ENCODE assay signal across 11 mouse cellular contexts in the genomic region with DNA sequence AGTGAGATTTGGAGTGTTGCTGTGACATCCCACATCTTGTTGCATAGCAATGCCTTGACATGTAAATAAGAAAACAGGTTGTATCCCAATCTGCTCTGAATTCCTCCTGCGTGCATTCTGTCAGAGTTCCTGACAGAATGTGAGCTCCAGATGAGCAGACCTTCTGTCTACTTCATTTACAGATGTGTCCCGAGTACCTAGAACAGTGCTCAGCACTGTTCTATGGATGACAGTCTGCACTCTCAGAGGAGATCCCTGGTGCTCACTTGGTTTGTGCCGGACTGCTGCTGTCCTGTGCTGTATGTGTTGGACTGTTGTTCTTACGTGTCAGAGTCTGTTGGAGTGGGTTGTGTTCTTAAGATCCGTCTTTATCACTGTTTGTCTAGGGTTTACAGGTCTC.
DNase-seq lines count a peak whose midpoint lies in the region; ATAC-seq lines count a peak whose summit lies in the region.
"Had no signal": no experiment of that assay in that cellular context is flagged by ENCODE, and none has a peak within 500 bp of the region (broad histone marks: within the 10 kb centered on the region; RNA-seq: fewer than 3 reads in every experiment).

No protein-coding gene starts in this region.

- no peak overlapping the region for H3K27ac ChIP-seq in kidney, embryonic 14.5 days (ENCODE audit: low read depth, low read length)
- H3K27ac ChIP-seq in embryonic facial prominence, embryonic 10.5 days (replicated peaks), result peak overlapping the region; percentile 15
- peak overlapping the region; percentile 45; the same call in 1 of the 2 replicates for H3K27ac ChIP-seq in embryonic facial prominence, embryonic 14.5 days (replicated peaks; ENCODE audit: low read depth, low read length)
- 0 out of 2 replicates have a peak overlapping the region, but pooled peaks have one; percentile 13 for H3K27ac ChIP-seq in midbrain, embryonic 10.5 days (replicated peaks)
- H3K27ac ChIP-seq: neural tube, embryonic 13.5 days had no signal

- no peaks in the 10 kb centered on the region for H3K9me3 ChIP-seq in kidney, embryonic 14.5 days (ENCODE audit: control insufficient read depth, low read length)
- no peaks in the 10 kb centered on the region for H3K9me3 ChIP-seq in embryonic facial prominence, embryonic 10.5 days
- no peaks in the 10 kb centered on the region for H3K9me3 ChIP-seq in embryonic facial prominence, embryonic 14.5 days (ENCODE audit: control insufficient read depth, low read length)
- H3K9me3 ChIP-seq in midbrain, embryonic 10.5 days (replicated peaks), result no peaks in the 10 kb centered on the region
- H3K9me3 ChIP-seq: neural tube, embryonic 13.5 days had no signal

- no peaks in the 10 kb centered on the region for H3K36me3 ChIP-seq in kidney, embryonic 14.5 days (ENCODE audit: control insufficient read depth, insufficient read depth, low read length)
- no peaks in the 10 kb centered on the region for H3K36me3 ChIP-seq in embryonic facial prominence, embryonic 10.5 days (replicated peaks)
- no peaks in the 10 kb centered on the region for H3K36me3 ChIP-seq in embryonic facial prominence, embryonic 14.5 days (ENCODE audit: control insufficient read depth, insufficient read depth, low read length)
- no peaks in the 10 kb centered on the region for H3K36me3 ChIP-seq in midbrain, embryonic 10.5 days
- H3K36me3 ChIP-seq: neural tube, embryonic 13.5 days had no signal

- ATAC-seq in kidney, embryonic 14.5 days (ENCODE audit: low FRiP score, low TSS enrichment), result peak; percentile 6; the same call in 1 of the 2 replicates
- ATAC-seq in embryonic facial prominence, embryonic 14.5 days (ENCODE audit: low read depth), result no peak; the same call in 1 of the 2 replicates

- H3K4me3 ChIP-seq in kidney, embryonic 14.5 days (ENCODE audit: low read length), result no peak overlapping the region
- H3K4me3 ChIP-seq in embryonic facial prominence, embryonic 10.5 days, result no peak overlapping the region
- no peak overlapping the region for H3K4me3 ChIP-seq in embryonic facial prominence, embryonic 14.5 days (ENCODE audit: low read depth, low read length)
- H3K4me3 ChIP-seq in midbrain, embryonic 10.5 days, result no peak overlapping the region
- H3K4me3 ChIP-seq: neural tube, embryonic 13.5 days had no signal

- DNase-seq in kidney, postnatal 10 days, result no peak
- no peak for DNase-seq in embryonic facial prominence, embryonic 10.5 days (ENCODE audit: low spot score)
- DNase-seq in embryonic facial prominence, embryonic 14.5 days (ENCODE audit: low spot score), result no peak
- no peak for DNase-seq in midbrain, embryonic 10.5 days (ENCODE audit: low spot score)
- no peak for DNase-seq in right cerebral cortex, adult 18-20 months
- no peak for DNase-seq in urinary bladder, postnatal 10 days (ENCODE audit: low spot score)
- DNase-seq: kidney, postnatal 14 days; right cerebral cortex, postnatal 25 days; thymus, adult 18-20 months had no signal

- H3K4me2 ChIP-seq in kidney, embryonic 14.5 days (replicated peaks; ENCODE audit: low read depth, low read length), result no peak overlapping the region; the same call in 1 of the 2 replicates
- no peak overlapping the region for H3K4me2 ChIP-seq in embryonic facial prominence, embryonic 14.5 days (ENCODE audit: low read depth, low read length)
- H3K4me2 ChIP-seq: neural tube, embryonic 13.5 days had no signal

- no peak overlapping the region for H3K9ac ChIP-seq in kidney, embryonic 14.5 days (ENCODE audit: low read depth, low read length)
- H3K9ac ChIP-seq in embryonic facial prominence, embryonic 14.5 days (ENCODE audit: low read depth, low read length), result no peak overlapping the region
- H3K9ac ChIP-seq: neural tube, embryonic 13.5 days had no signal

- peaks cover 4% of the 10 kb centered on the region; the same call in 1 of the 2 replicates for H3K4me1 ChIP-seq in kidney, embryonic 14.5 days (ENCODE audit: control insufficient read depth, insufficient read depth, low read length)
- peaks cover 16% of the 10 kb centered on the region for H3K4me1 ChIP-seq in embryonic facial prominence, embryonic 10.5 days
- H3K4me1 ChIP-seq in embryonic facial prominence, embryonic 14.5 days (ENCODE audit: control insufficient read depth, insufficient read depth, low read length), result peaks cover 17% of the 10 kb centered on the region
- H3K4me1 ChIP-seq in midbrain, embryonic 10.5 days, result peaks cover 11% of the 10 kb centered on the region
- H3K4me1 ChIP-seq: neural tube, embryonic 13.5 days had no signal

- H3K27me3 ChIP-seq in kidney, embryonic 14.5 days (ENCODE audit: control insufficient read depth, insufficient read depth, low read length), result no peaks in the 10 kb centered on the region
- H3K27me3 ChIP-seq in embryonic facial prominence, embryonic 10.5 days (replicated peaks; ENCODE audit: low read depth, poor library complexity, severe bottlenecking), result no peaks in the 10 kb centered on the region
- H3K27me3 ChIP-seq in embryonic facial prominence, embryonic 14.5 days (replicated peaks; ENCODE audit: control insufficient read depth, insufficient read depth, low read length), result no peaks in the 10 kb centered on the region
- H3K27me3 ChIP-seq in midbrain, embryonic 10.5 days (ENCODE audit: low read depth, poor library complexity, severe bottlenecking), result no peaks in the 10 kb centered on the region
- H3K27me3 ChIP-seq: neural tube, embryonic 13.5 days had no signal

- 39% methylated on average over 5 of the region's 5 CpGs for WGBS in kidney, embryonic 14.5 days
- WGBS in embryonic facial prominence, embryonic 10.5 days, result 44% methylated on average over 5 of the region's 5 CpGs
- 28% methylated on average over 5 of the region's 5 CpGs for WGBS in embryonic facial prominence, embryonic 14.5 days
- 62% methylated on average over 5 of the region's 5 CpGs for WGBS in midbrain, embryonic 10.5 days
